Comparison of ENCODE assay signal across 14 mouse cellular contexts in genomic region chr10:121218616-121219015, GRCm38 (mm10).
"Had no signal": no experiment of that assay in that cellular context is flagged by ENCODE, and none has a peak within 500 bp of the region (broad histone marks: within the 10 kb centered on the region; RNA-seq: fewer than 3 reads in every experiment).

No protein-coding gene starts in this region.

- H3K36me3 ChIP-seq: midbrain, embryonic 12.5 days; midbrain, embryonic 15.5 days; neural tube, embryonic 12.5 days; stomach, embryonic 15.5 days had no signal

- H3K4me1 ChIP-seq: midbrain, embryonic 12.5 days; midbrain, embryonic 15.5 days; neural tube, embryonic 12.5 days; stomach, embryonic 15.5 days had no signal

- H3K4me3 ChIP-seq: megakaryocyte, embryonic 14.5 days; midbrain, embryonic 12.5 days; midbrain, embryonic 15.5 days; neural tube, embryonic 12.5 days; stomach, embryonic 15.5 days had no signal

- H3K27ac ChIP-seq: liver, embryonic 14.5 days; midbrain, embryonic 12.5 days; midbrain, embryonic 15.5 days; neural tube, embryonic 12.5 days; stomach, embryonic 15.5 days; stomach, postnatal 0 days had no signal

- H3K9me3 ChIP-seq: megakaryocyte, embryonic 14.5 days; midbrain, embryonic 12.5 days; stomach, embryonic 15.5 days had no signal

- H3K27me3 ChIP-seq: megakaryocyte, embryonic 14.5 days; midbrain, embryonic 12.5 days; midbrain, embryonic 15.5 days; stomach, embryonic 15.5 days had no signal

- DNase-seq: lung, adult 18-20 months; lung, embryonic 14.5 days; lung, postnatal 10 days; lung, postnatal 4 days; thymus, adult 2 months; thymus, postnatal 25 days; thymus, postnatal 4 days had no signal

- H3K4me2 ChIP-seq: lung, embryonic 14.5 days; midbrain, embryonic 12.5 days; midbrain, embryonic 15.5 days; neural tube, embryonic 12.5 days; stomach, embryonic 15.5 days had no signal

- ATAC-seq: midbrain, embryonic 15.5 days had no signal

- H3K9ac ChIP-seq: liver, embryonic 14.5 days; lung, embryonic 14.5 days; midbrain, embryonic 12.5 days; midbrain, embryonic 15.5 days; neural tube, embryonic 12.5 days; stomach, embryonic 15.5 days had no signal
